Mouse (Mus musculus): ENCODE data around the gene Rpl10. TPM values are rescaled to one million over a fixed set of nuclear protein-coding genes. Genes with fewer than 3 reads are reported as not detected.

Rpl10 gene
- polyA plus RNA-seq, 1 experiment: 3,196 TPM

- Histone ChIP-seq H3K27me3 (ENCODE audit: control insufficient read depth, insufficient read depth, insufficient read length) (no peaks in the 10 kb centered on the region), H3K79me2 (ENCODE audit: control insufficient read depth, insufficient read depth) (peaks cover 91% of the 10 kb centered on the region), H3K36me3 (ENCODE audit: control insufficient read depth, insufficient read depth) (peaks cover 51% of the 10 kb centered on the region), H3K4me3 (ENCODE audit: insufficient read depth, poor library complexity, severe bottlenecking) (peak overlapping the region; percentile 58), H3ac (ENCODE audit: control insufficient read depth, insufficient read length, low read depth) (peak overlapping the region; percentile 66), H3K79me3 (ENCODE audit: low read depth) (peaks cover 67% of the 10 kb centered on the region)
- TF ChIP-seq USF1 (IDR thresholded peaks at IDR 0.05; ENCODE audit: low read depth): no peak
- TF ChIP-seq FOSL1 (IDR thresholded peaks at IDR 0.05; ENCODE audit: insufficient read depth, low read length, poor library complexity, severe bottlenecking): no peak
- TF ChIP-seq CEBPB (IDR thresholded peaks at IDR 0.05; ENCODE audit: low read depth): no peak
- TF ChIP-seq MYOG (IDR thresholded peaks at IDR 0.05; ENCODE audit: control insufficient read depth, extremely low read depth, insufficient read length): no peak
- no peak for TF ChIP-seq MYOD1 (IDR thresholded peaks at IDR 0.05; ENCODE audit: control insufficient read depth, insufficient read length, low read depth)
- no peak for TF ChIP-seq MAX (IDR thresholded peaks at IDR 0.05)
- TF ChIP-seq CTCF (IDR thresholded peaks at IDR 0.05; ENCODE audit: control insufficient read depth, insufficient read depth, insufficient read length): no peak
These were observed 26.0 kb upstream of the Rpl10 start for GRCm38 (mm10) chrX:74244614-74245083.

GRCm38 (mm10) chrX:74245107-74245506 lies 25.5 kb upstream of the Rpl10 start:
- peak overlapping the region; percentile 92 for H3ac ChIP-seq (ENCODE audit: control insufficient read depth, insufficient read length, low read depth)

GRCm38 (mm10) chrX:74245687-74246086 lies 24.9 kb upstream of the Rpl10 start:
- H3ac ChIP-seq (ENCODE audit: control insufficient read depth, insufficient read length, low read depth): peak overlapping the region; percentile 92

More at GRCm38 (mm10) chrX:74245107-74245506, 25.5 kb upstream of the Rpl10 start:
- Histone ChIP-seq H3K27me3 (ENCODE audit: control insufficient read depth, insufficient read depth, insufficient read length) (no peaks in the 10 kb centered on the region), H3K79me2 (ENCODE audit: control insufficient read depth, insufficient read depth) (peaks cover 86% of the 10 kb centered on the region), H3K4me3 (ENCODE audit: insufficient read depth, poor library complexity, severe bottlenecking) (peak overlapping the region; percentile 58), H3K79me3 (ENCODE audit: low read depth) (peaks cover 63% of the 10 kb centered on the region), H3K36me3 (ENCODE audit: control insufficient read depth, insufficient read depth) (peaks cover 47% of the 10 kb centered on the region)
- TF ChIP-seq CEBPB (IDR thresholded peaks at IDR 0.05; ENCODE audit: low read depth): no peak

GRCm38 (mm10) chrX:74246213-74246681 lies 24.4 kb upstream of the Rpl10 start:
- TF ChIP-seq MYOG (IDR thresholded peaks at IDR 0.05; ENCODE audit: control insufficient read depth, extremely low read depth, insufficient read length) (no peak), MAX (IDR thresholded peaks at IDR 0.05) (no peak), CTCF (IDR thresholded peaks at IDR 0.05; ENCODE audit: control insufficient read depth, insufficient read depth, insufficient read length) (no peak), FOSL1 (IDR thresholded peaks at IDR 0.05; ENCODE audit: insufficient read depth, low read length, poor library complexity, severe bottlenecking) (no peak), USF1 (IDR thresholded peaks at IDR 0.05; ENCODE audit: low read depth) (no peak), MYOD1 (IDR thresholded peaks at IDR 0.05; ENCODE audit: control insufficient read depth, insufficient read length, low read depth) (no peak), CEBPB (IDR thresholded peaks at IDR 0.05; ENCODE audit: low read depth) (no peak)

More at GRCm38 (mm10) chrX:74245687-74246086, 24.9 kb upstream of the Rpl10 start:
- Histone ChIP-seq H3K27me3 (ENCODE audit: control insufficient read depth, insufficient read depth, insufficient read length) (no peaks in the 10 kb centered on the region), H3K36me3 (ENCODE audit: control insufficient read depth, insufficient read depth) (peaks cover 41% of the 10 kb centered on the region), H3K4me3 (ENCODE audit: insufficient read depth, poor library complexity, severe bottlenecking) (peak overlapping the region; percentile 58), H3K79me2 (ENCODE audit: control insufficient read depth, insufficient read depth) (peaks cover 81% of the 10 kb centered on the region), H3K79me3 (ENCODE audit: low read depth) (peaks cover 58% of the 10 kb centered on the region)
- TF ChIP-seq MYOD1 (IDR thresholded peaks at IDR 0.05; ENCODE audit: control insufficient read depth, insufficient read length, low read depth): no peak

GRCm38 (mm10) chrX:74246693-74247092 lies 23.9 kb upstream of the Rpl10 start:
- TF ChIP-seq MYOD1 (IDR thresholded peaks at IDR 0.05; ENCODE audit: control insufficient read depth, insufficient read length, low read depth) (no peak), FOSL1 (IDR thresholded peaks at IDR 0.05; ENCODE audit: insufficient read depth, low read length, poor library complexity, severe bottlenecking) (no peak), CTCF (IDR thresholded peaks at IDR 0.05; ENCODE audit: control insufficient read depth, insufficient read depth, insufficient read length) (no peak), CEBPB (IDR thresholded peaks at IDR 0.05; ENCODE audit: low read depth) (peak; percentile 78)

More at GRCm38 (mm10) chrX:74246213-74246681, 24.4 kb upstream of the Rpl10 start:
- H3K79me2 ChIP-seq (ENCODE audit: control insufficient read depth, insufficient read depth): peaks cover 75% of the 10 kb centered on the region
- H3K4me3 ChIP-seq (ENCODE audit: insufficient read depth, poor library complexity, severe bottlenecking): peak overlapping the region; percentile 58
- H3K27me3 ChIP-seq (ENCODE audit: control insufficient read depth, insufficient read depth, insufficient read length): no peaks in the 10 kb centered on the region
- peaks cover 35% of the 10 kb centered on the region for H3K36me3 ChIP-seq (ENCODE audit: control insufficient read depth, insufficient read depth)
- peaks cover 53% of the 10 kb centered on the region for H3K79me3 ChIP-seq (ENCODE audit: low read depth)
- H3ac ChIP-seq (ENCODE audit: control insufficient read depth, insufficient read length, low read depth): peak overlapping the region; percentile 92

GRCm38 (mm10) chrX:74248651-74249050 lies 22.0 kb upstream of the Rpl10 start:
- TF ChIP-seq FOSL1 (IDR thresholded peaks at IDR 0.05; ENCODE audit: insufficient read depth, low read length, poor library complexity, severe bottlenecking) (no peak), MYOG (IDR thresholded peaks at IDR 0.05; ENCODE audit: control insufficient read depth, extremely low read depth, insufficient read length) (no peak), MYOD1 (IDR thresholded peaks at IDR 0.05; ENCODE audit: control insufficient read depth, insufficient read length, low read depth) (no peak), CTCF (IDR thresholded peaks at IDR 0.05; ENCODE audit: control insufficient read depth, insufficient read depth, insufficient read length) (no peak), USF1 (IDR thresholded peaks at IDR 0.05; ENCODE audit: low read depth) (no peak), CEBPB (IDR thresholded peaks at IDR 0.05; ENCODE audit: low read depth) (no peak), MAX (IDR thresholded peaks at IDR 0.05) (no peak)
- Histone ChIP-seq H3K4me3 (ENCODE audit: insufficient read depth, poor library complexity, severe bottlenecking) (peak overlapping the region; percentile 39), H3K27me3 (ENCODE audit: control insufficient read depth, insufficient read depth, insufficient read length) (no peaks in the 10 kb centered on the region), H3ac (ENCODE audit: control insufficient read depth, insufficient read length, low read depth) (peak overlapping the region; percentile 76), H3K36me3 (ENCODE audit: control insufficient read depth, insufficient read depth) (peaks cover 11% of the 10 kb centered on the region), H3K79me2 (ENCODE audit: control insufficient read depth, insufficient read depth) (peaks cover 51% of the 10 kb centered on the region), H3K79me3 (ENCODE audit: low read depth) (peaks cover 29% of the 10 kb centered on the region)

More at GRCm38 (mm10) chrX:74246693-74247092, 23.9 kb upstream of the Rpl10 start:
- peaks cover 71% of the 10 kb centered on the region for H3K79me2 ChIP-seq (ENCODE audit: control insufficient read depth, insufficient read depth)
- peaks cover 31% of the 10 kb centered on the region for H3K36me3 ChIP-seq (ENCODE audit: control insufficient read depth, insufficient read depth)
- H3ac ChIP-seq (ENCODE audit: control insufficient read depth, insufficient read length, low read depth): peak overlapping the region; percentile 71
- H3K4me3 ChIP-seq (ENCODE audit: insufficient read depth, poor library complexity, severe bottlenecking): peak overlapping the region; percentile 30
- H3K79me3 ChIP-seq (ENCODE audit: low read depth): peaks cover 48% of the 10 kb centered on the region
- H3K27me3 ChIP-seq (ENCODE audit: control insufficient read depth, insufficient read depth, insufficient read length): no peaks in the 10 kb centered on the region
